Mouse (Mus musculus): ENCODE measurements around the gene Cep63. TPM values are rescaled to one million over a fixed set of nuclear protein-coding genes. Genes with fewer than 3 reads are reported as not detected.
A peak's percentile ranks its signal among the peaks of the same experiment; 100 is the strongest.

Gene Cep63
- total RNA-seq (2021): 10 to 100 TPM; 26.8 to 28.7 TPM

DNA sequence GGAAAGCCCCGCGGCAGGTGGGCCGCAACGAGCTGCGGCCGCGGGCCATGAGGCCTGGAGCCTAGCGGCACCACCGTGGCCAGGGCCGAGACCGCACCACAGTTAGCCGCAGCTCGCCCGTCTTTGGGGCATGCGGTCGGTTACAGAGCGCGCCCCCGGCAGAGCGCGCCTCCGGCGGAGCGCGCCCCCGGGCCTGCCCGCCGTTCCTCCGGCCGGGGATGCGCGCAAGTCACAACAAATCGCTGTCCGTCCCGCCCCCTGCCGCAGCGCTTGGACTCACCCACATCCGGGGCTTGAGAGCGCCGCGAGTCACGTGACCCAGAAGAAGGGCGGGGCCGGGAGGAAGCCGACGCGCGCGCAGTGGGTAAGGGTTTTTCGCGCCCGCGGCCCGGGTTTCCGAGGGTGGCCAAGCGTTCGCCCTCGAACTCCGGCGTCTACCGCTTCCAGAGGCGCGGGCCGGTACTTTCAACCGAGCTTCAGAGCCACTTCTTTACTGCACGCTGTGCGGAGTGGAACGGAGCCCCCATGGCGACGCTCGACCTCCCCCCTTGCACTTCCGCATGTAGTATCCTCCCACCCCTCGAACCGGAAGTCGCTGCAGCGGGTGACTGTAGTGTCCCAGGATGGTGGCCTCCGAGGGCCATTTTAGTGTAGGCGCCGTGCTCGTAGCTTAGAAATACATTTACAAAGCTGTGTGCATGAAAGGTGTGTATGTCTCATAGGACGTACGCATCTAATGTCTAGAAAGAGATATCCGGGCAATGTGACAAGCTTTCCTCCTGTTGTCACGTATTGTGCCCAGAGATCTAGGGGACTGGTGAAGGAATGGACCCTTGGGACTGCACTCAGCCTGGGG is at the start of gene Cep63, which contains the start of gene Anapc13:
Gene Cep63, minus strand, starts transcription at position 552 of the 856 bp plus-strand sequence.
Gene Anapc13, plus strand, starts transcription at position 314 of the 856 bp plus-strand sequence.
- intact Hi-C loops (cut with DNase I): no loop called here
- peak; percentile 97 to 99 for DNase-seq (ENCODE audit: extremely low spot score in 1 of 2, low spot score in 2 of 2)

DNA sequence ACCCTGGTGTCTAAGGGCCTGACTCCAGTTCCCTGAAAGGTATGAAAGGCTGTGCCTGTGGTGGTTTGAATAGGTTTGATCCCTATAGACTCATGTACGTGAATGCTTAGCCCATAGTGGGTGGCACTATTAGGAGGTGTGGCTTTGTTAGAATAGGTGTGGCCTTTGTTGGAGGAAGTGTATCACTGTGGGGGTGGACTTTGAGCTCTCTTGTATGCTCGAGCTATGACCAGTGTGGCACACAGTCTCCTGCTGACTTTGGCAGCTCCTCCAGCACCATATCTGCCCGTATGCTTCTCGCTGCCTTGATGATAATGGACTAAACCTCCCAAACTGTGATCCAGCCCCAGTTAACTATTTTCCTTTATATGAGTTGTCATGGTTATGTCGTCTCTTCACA is 49.6 kb upstream of the Cep63 start:
- intact Hi-C loops (cut with DNase I): no loop called here

DNA sequence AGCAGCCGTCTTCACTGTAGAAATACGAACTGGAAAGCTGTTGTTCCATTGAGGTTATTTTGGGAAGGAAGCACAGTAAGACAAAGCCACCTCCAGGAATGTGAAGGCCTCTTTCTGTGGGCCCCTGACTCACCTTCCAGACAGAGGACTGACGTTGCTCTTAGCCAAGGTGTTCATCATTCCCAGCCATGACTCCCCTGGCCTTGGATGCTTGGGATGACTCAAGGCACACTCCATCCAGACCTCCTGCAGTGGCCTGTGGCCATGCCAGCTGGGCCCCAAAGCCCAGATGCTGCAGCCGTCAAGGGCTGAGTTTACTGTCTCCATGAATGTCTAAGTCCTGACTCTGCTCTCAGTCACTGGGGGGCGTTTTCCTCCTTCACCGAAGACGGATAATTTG is 47.0 kb upstream of the Cep63 start:
- DNase-seq (ENCODE audit: extremely low spot score in 1 of 2, low spot score in 2 of 2): no peak
- intact Hi-C loops (cut with DNase I): no loop called here

More for the DNA sequence above, 49.6 kb upstream of the Cep63 start:
- DNase-seq (ENCODE audit: extremely low spot score in 1 of 2, low spot score in 2 of 2): no peak

DNA sequence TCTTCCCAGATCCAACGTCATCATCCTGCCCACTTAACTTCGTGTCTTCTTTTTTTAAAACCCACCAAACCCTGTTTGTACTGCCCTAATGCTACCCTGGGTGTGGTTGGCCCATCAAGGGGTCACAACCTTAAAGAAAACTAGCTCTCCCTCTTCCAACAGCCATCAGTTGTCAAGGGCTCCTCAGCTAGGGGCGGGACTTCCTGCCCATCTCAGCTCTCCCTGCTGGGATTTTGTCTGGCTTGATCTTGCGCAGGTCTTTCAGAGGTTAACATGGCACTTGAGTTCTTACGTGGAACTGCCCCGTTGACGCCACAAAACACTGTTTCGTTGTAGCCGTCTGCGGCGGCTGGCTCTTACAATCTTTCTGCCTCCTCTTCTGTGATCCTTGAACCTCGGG is 42.6 kb upstream of the Cep63 start:
- DNase-seq (ENCODE audit: extremely low spot score in 1 of 2, low spot score in 2 of 2): no peak
- intact Hi-C loops (cut with DNase I): no loop called here

DNA sequence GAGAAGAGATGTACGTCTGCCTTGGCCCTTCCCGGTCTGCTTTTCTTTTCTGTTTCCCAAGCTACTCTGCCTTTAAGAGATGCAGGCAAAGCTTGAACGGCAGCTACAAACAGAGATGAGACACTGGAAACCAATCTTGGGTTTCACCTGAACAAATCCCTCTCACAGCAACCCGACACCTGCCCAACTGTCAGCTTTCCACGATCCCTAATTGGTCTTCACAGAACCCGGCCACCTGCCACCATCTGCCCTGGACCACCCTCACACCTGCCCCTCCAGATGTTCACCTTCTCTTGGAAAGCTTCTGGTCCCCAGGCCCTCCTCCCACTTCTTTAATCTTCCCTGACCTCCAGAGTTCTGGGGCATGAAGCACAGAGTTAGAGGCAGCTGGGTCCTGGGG is 41.8 kb upstream of the Cep63 start:
- intact Hi-C loops (cut with DNase I): no loop called here
- no peak for DNase-seq (ENCODE audit: extremely low spot score in 1 of 2, low spot score in 2 of 2)

DNA sequence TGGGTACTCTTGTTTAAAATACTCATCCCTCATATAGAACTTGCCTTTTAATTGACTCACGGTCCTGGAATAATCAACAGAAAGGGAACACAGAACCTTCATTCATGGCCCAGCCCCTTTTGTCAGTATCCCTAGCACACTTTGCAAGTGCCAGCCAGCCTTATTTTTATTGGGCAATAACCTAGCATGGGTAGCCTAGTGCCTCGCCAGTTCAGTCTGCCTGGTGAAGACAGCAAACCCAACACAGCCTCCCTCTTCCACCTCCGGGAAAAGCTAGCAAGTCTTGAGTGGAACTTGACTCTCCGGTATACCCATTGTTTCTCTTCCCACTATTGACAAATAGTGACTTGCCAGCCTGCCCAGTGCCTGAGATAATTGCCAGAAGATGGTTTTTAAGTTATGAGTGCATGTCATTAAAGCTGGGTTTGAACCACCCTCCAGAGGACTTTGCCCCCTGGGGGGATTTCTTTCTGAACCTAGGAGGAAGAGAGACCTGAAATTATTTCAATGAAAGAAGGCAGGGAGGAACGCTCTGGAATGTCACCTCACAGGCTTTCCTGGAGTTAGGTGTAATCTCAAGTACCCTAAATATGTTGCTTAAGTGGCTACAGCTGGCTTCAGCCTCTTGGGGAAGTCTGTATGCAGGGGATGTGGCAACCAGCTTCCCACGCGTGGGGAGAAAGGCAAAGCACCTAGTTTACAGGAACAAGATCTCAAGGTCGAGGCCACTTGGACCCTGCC is 30.2 kb upstream of the Cep63 start:
- intact Hi-C loops (cut with DNase I): no loop called here
- no peak for DNase-seq (ENCODE audit: extremely low spot score in 1 of 2, low spot score in 2 of 2)

DNA sequence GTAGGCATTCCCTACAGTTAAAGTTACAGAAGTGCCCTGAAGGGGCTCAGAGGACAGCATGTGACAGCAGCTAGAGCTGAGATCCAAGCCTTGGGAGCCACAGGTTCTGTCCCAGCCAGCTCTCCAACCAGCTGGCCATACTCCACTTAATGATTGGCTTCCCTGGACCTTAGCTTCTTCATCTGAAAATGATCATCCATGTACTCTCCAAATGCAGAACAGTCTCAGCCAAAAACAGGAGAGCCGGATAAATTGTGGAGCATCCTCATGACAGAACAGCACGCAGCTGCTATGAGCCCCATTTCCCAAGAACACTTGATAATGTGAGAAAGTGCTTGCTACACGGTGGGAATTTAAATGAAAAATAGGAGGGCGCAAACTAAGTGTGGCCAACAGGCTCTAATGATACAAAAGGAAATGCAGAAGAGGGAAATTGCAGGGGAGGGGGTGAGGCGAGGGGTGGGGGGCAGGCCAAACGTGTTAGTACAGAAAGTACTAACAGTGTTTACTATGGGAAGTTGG is 24.9 kb upstream of the Cep63 start:
- no peak for DNase-seq (ENCODE audit: extremely low spot score in 1 of 2, low spot score in 2 of 2)
- intact Hi-C loops (cut with DNase I): no loop called here

DNA sequence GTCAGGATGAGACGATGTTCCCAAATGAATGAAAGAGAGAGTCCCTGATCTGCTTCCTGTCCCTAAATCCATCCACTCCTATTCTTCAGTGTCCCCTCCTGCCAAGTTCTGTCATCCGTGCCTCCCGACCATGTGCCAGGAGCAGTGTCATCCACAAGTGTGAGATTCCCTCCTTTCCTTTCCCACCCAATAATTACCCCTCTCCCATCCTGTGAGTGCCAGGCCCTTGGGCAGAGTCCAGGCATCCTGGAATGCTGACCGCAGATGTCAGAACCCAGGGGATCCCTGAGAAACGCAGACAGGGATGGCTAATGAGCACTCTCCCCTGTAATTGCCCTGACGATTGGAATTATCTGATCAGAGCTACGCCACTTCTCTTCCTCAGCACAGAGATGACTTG is 24.3 kb upstream of the Cep63 start:
- no peak for DNase-seq (ENCODE audit: extremely low spot score in 1 of 2, low spot score in 2 of 2)
- intact Hi-C loops (cut with DNase I): no loop called here

DNA sequence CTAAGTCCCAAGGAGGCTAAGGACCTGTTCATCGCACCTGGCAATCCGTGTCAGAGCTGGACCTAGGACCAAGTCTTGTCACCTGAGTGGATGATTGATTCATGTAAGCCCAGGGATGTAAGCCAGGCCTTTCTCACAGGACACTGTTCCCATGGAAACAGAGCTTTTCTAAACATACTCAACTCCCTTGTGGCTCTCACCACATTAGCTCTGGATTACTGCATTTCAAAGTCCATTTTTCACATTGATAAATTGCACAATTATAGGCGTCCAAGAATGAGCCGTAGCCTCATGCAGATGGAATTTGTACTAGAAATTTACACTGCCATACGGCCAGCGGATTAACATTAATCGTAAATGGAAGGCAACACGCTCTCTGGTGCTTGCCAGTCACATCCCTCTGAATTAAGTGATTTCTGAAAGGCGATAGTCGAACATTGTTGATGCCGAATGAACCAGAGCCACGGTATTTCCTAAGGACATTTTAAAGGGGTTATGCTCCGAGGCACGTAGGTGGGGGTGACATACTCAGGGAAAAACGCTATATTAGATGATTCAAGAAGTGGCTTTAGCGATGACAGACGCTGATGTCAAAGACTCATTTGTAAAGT is 23.7 kb upstream of the Cep63 start:
- intact Hi-C loops (cut with DNase I): no loop called here
- DNase-seq (ENCODE audit: extremely low spot score in 1 of 2, low spot score in 2 of 2): no peak

DNA sequence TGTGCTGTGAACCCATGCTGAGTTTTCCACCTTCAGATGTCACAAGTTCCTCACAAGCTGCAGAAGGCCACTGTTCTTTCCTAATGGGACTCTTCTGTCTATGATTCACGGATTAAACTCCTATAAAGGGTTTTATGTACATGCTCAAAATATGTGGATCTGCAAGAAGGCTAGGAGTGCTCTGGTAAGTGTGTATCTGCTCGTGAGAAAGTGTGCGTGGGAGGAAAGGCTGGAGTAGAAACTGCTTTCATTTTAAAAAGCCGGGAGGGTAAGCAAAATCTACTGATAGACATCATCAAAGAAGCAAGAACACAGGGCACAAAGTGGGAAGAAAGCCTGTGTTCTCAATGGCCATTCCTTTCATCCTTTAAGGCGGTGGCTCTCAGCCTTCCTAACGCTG is 20.7 kb upstream of the Cep63 start:
- intact Hi-C loops (cut with DNase I): no loop called here
- no peak for DNase-seq (ENCODE audit: extremely low spot score in 1 of 2, low spot score in 2 of 2)

DNA sequence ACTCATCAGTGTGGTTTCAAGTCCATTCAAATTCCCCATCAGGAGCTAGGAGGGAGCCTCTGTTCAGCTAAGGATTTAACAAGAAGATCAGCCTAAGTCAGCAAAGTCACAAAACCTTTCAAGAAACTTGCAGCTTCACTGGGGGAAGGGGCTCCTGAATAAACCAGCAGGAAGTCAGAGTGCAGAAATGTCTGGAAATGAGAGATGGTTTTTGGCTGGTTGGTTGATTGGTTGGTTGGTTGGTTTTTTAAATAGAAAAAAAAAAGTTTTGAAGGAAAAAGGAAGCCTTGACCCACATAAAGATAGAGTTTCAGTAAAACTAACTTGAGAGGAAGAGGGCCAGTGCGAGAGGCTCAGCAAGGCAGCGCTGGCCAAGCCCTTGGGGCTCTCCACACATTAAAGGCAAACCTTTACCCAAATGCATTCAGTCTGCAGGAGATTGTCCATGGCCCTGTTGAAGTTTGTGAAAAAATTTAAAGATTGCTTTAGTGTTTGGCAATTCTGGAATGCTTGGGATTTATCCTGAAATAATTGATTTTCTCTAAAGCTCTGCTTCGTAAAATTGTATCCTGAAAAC is 18.9 kb upstream of the Cep63 start:
- DNase-seq (ENCODE audit: extremely low spot score in 1 of 2, low spot score in 2 of 2): no peak
- intact Hi-C loops (cut with DNase I): no loop called here

DNA sequence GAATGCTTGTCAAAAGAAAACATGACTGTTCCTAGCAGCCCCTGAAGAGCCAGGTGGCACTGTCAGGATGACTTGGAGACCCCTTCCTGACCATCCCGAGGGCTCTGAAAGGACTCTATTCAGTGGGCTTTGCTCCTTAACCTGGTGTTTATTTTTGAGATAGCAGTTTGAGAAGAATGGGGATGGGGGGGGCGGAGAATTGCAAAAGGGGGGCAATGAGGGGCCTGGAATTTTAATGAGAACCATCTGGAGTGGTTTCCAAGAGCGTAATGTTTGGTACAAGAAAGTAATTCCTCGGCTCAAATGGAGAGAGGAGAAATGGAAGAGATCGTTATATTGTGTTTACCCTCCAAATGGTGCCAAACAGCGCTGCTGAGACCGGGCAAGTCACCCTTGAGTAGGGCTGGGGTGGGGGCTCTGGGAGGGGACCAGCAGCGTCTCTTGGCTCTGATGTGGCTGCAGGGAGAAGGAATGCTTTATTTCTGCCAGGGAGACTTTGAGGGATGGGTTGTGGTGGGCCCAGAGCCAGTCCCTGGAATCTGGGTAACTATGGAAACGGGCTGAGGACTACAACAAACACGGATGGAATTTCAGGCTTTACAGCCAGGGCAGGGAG is 17.3 kb upstream of the Cep63 start:
- DNase-seq (ENCODE audit: extremely low spot score in 1 of 2, low spot score in 2 of 2): peak; percentile 71 to 77

DNA sequence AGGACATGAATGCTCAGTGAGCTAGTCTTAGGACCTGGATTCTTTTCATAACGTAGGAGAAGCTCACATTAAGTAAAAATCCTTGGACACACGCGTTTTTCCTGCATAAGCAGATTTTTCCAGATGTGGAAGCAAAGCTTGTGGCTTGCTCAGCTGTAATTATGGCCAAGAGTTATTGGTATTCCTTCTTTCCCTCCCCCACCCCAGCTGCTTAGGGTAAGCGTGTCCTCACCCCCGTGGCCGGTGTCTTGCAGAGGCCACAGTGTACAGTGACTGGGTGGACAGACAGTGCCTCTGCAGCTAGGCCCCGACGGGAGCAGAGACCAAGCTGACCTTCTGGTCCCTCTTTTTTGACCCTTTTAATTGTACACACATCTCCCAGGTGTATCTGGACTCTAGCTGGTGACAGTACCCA is 16.7 kb upstream of the Cep63 start:
- intact Hi-C loops (cut with DNase I): no loop called here

More for the DNA sequence above, 17.3 kb upstream of the Cep63 start:
- intact Hi-C loops (cut with DNase I): no loop called here

DNA sequence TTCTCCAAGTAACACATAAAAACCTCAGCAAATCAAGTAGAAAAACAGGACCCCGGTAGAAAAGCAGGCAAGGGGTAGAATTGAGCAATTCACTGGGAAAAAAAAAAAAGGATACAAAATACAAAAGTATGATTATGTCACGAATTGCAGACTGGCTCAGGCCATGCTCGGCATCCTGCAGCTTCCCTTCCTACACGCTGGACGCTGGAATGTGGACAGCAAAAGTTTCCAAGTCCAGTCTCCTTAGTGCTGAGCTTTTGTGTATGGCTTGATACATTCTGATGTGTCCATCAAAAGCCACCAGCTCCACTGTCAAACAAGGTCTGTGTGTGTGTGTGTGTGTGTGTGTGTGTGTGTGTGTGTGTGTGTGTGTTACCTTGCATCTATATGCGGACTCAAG is 15.2 kb upstream of the Cep63 start:
- no peak for DNase-seq (ENCODE audit: extremely low spot score in 1 of 2, low spot score in 2 of 2)

More for the DNA sequence above, 16.7 kb upstream of the Cep63 start:
- no peak for DNase-seq (ENCODE audit: extremely low spot score in 1 of 2, low spot score in 2 of 2)

DNA sequence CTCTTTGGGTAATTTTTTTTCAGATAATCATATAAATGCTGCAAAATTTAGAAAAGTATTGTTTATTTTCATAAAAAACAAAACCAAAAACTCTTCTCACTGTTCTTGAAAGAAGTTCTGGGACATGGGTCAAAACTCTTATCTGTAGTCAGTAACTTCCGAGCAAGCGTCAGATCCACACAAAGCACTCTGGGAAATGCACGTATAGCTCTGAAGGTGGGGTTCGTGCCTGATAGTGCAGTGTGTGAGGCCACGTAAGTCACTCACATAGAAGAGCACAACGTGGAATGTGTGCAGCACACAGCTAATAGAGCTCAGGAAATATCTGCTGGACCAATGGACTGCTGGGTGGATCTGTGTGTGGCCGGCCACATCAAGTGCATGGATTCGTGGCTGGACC is 13.2 kb upstream of the Cep63 start:
- DNase-seq (ENCODE audit: extremely low spot score in 1 of 2, low spot score in 2 of 2): no peak
- intact Hi-C loops (cut with DNase I): loop anchor here (5.0 kb wide), 1 partner anchor 78 kb away; the partner anchor contains the start of gene Amotl2

More for the DNA sequence above, 15.2 kb upstream of the Cep63 start:
- intact Hi-C loops (cut with DNase I): no loop called here

DNA sequence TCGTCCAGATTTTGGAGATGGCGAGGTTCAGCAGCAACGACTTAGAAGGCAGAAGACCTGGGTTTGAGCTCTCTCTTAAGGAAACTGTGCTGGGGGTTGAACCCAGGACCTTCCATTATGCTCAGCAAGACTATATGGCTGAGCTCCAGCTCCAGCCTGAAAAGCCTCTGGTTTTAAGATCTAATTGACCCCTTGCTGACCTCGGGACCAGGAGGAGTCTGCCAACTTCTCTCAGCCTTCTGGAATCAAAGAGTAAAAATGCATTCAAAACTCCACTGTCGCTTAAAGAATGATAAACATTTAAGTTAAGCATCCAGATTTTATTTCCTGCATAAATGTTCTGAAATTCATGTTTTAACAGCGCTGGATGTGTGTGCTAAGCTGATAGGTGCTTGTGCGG is 12.6 kb upstream of the Cep63 start:
- intact Hi-C loops (cut with DNase I): loop anchor here (5.0 kb wide), 1 partner anchor 78 kb away; the partner anchor contains the start of gene Amotl2
- DNase-seq (ENCODE audit: extremely low spot score in 1 of 2, low spot score in 2 of 2): no peak

DNA sequence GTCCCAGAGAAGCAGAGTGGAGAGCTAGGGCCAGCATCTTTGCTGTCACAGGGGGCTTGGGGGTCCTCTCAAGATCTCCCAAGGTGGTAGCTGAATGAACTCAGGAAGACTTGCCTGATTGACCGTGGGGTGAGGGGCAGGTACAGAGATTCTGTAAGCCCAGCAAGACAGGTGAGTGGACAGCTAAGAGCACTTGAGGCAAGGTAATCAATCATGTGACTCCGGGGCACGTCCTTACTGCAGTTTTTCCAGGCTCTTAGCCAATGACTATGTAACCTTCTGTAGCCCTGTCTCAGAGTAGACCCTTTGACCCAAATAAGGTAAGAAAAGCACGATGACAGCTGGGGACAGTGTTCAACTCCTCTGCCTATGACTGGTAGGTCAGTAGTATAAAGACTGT is 10.8 kb upstream of the Cep63 start:
- intact Hi-C loops (cut with DNase I): loop anchor here (2.0 to 5.0 kb wide), 2 partner anchors 80 to 148 kb away; partner anchors contain the start of gene Amotl2
- DNase-seq (ENCODE audit: extremely low spot score in 1 of 2, low spot score in 2 of 2): no peak

DNA sequence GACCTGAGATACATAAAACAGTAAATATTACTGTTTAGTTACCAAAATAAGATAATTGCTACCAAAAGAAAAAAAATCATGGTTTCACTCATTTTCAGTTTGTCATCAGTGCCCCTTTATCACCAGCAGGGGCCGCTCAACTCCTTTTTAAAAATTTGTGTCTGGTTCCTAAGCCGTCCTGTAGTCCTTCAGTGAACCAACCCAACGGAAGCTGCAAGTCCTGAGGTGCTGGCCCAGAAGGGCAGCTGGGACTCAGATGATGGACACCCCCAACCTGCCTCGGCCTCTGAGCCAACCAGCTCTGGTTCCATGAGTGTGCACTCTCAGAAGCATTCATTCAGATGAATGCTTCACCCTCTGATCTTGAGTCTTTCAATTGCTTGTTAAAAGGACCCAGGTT is 10.2 kb upstream of the Cep63 start:
- DNase-seq (ENCODE audit: extremely low spot score in 1 of 2, low spot score in 2 of 2): peak; percentile 40 to 41
- intact Hi-C loops (cut with DNase I): loop anchor here (2.0 to 5.0 kb wide), 2 partner anchors 81 to 148 kb away; partner anchors contain the start of gene Amotl2

All from left cerebral cortex, postnatal 10 days (tissue).